Mouse (Mus musculus): ENCODE measurements around the gene Ctsa.

DNA sequence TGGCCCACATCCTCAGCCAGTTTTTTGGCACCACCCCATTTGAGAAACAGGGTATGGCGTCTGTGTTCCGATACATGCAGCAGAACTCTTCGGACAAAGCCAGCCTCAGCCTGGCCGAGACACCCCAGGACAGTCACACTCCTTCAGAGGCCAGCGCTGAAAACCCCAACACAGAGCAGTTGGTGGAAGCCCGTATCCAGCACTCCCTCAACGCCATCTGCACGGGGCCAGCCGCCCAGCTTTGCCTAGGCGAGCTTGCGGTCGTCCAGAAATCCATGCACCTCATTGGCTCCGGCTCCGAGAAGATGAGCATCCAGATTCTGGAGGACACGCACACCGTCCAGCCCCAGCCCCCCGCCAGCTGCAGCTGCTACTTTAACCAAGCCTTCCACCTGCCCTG lies 7.2 kb upstream of the Ctsa start:
- TF ChIP-seq EP300 (IDR thresholded peaks at IDR 0.05; ENCODE audit: low read depth) (no peak), CTCF (IDR thresholded peaks at IDR 0.05; ENCODE audit: low read depth) (no peak)

All from heart, postnatal 0 days (tissue).